Mouse (Mus musculus): Measurements from ENCODE around the gene Dnph1. TPM values are rescaled to one million over a fixed set of nuclear protein-coding genes. Genes with fewer than 3 reads are reported as not detected.

Dnph1 gene
- polyA plus RNA-seq, 1 experiment from 2014 or later = 37.2 TPM

DNA sequence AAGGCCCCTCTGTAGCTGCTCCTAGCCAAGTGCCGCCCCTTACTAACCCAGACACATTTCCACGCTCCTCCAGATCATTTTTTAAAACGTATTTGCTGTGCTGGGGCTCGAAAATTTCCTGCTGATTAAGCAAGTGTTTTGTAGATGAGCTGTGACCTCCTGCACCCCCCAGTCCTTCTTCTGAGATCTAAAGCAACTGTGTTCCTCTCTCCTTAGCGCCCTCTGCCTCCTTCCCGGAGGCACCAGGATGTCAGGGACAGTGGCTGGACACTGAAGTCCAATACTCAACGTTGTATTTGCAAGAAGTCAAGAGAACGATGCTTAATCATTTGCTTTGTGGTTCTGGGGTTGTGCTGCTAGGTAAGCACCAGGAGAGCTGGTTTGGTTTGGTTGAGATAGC, 35.2 kb upstream of the Dnph1 start:
- no peak for ATAC-seq (ENCODE audit: low read depth)
- no peaks in the 10 kb centered on the region for H3K9me3 ChIP-seq (ENCODE audit: control insufficient read depth, low read length)
- H3K4me3 ChIP-seq (ENCODE audit: low read length) = peak overlapping the region; percentile 44
- no peak overlapping the region for H3K27ac ChIP-seq (ENCODE audit: low read length)
- no peaks in the 10 kb centered on the region for H3K36me3 ChIP-seq (ENCODE audit: control insufficient read depth, insufficient read depth, low read length)
- peak overlapping the region; percentile 65 for H3K4me2 ChIP-seq (ENCODE audit: low read depth, low read length)
- 6% methylated on average over 8 of the region's 8 CpGs for WGBS
- H3K4me1 ChIP-seq (replicated peaks; ENCODE audit: control insufficient read depth, insufficient read depth, low read length) = peaks cover 7% of the 10 kb centered on the region; the same call in 1 of the 2 replicates
- peaks cover 43% of the 10 kb centered on the region for H3K27me3 ChIP-seq (ENCODE audit: control insufficient read depth, insufficient read depth, low read depth, low read length)
- no peak overlapping the region for H3K9ac ChIP-seq (ENCODE audit: low read length)

DNA sequence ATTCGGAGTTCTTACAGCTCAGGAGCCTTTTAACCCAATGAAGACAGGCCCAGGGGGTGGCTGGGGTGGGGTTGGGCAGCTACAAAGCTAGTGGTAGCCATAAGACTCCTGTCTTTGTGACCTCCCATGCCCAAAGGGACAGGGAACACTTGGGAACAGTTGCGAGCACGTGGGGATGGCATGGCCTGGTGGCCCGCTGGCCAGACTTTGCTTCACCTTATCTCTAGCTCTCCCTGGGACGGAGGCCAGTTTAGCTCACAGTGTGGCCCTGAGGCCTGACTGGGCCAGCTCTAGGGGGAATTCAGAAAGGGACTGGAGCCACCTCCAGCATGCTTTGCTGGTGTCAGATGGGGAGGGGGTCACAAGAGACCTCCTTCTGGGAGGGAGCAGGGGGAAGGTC, 34.3 kb upstream of the Dnph1 start:
- Histone ChIP-seq H3K36me3 (ENCODE audit: control insufficient read depth, insufficient read depth, low read length) (no peaks in the 10 kb centered on the region), H3K4me2 (ENCODE audit: low read depth, low read length) (no peak overlapping the region), H3K27ac (ENCODE audit: low read length) (no peak overlapping the region), H3K9ac (ENCODE audit: low read length) (no peak overlapping the region), H3K4me1 (replicated peaks; ENCODE audit: control insufficient read depth, insufficient read depth, low read length) (peaks cover 7% of the 10 kb centered on the region; the same call in 1 of the 2 replicates), H3K4me3 (ENCODE audit: low read length) (no peak overlapping the region), H3K9me3 (ENCODE audit: control insufficient read depth, low read length) (no peaks in the 10 kb centered on the region), H3K27me3 (ENCODE audit: control insufficient read depth, insufficient read depth, low read depth, low read length) (peaks cover 38% of the 10 kb centered on the region)
- 77% methylated on average over 5 of the region's 5 CpGs for WGBS
- no peak for ATAC-seq (ENCODE audit: low read depth)

DNA sequence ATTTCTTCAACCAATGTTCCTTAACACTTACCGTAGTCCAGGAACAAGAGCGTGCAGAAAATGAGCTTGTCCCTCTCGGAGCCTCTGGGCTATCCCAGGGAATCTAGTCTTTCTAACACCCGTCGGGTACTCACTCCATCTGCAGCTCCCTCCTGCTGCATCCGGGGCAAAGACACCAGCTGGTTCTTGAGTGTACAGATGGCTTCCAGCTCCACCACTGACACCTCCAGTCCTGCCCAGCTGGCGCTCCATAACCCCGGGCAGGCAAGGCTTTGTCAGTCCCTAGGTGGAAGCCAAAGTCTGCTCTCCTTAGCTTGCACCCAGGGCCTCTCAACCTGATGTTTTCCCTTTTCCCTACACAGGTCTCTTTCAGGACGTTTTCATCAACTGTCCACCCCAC, 28.7 kb upstream of the Dnph1 start:
- H3K9ac ChIP-seq (ENCODE audit: low read length) = peak overlapping the region; percentile 11; the same call in 1 of the 2 replicates
- H3K4me1 ChIP-seq (replicated peaks; ENCODE audit: control insufficient read depth, insufficient read depth, low read length) = no peaks in the 10 kb centered on the region
- H3K36me3 ChIP-seq (ENCODE audit: control insufficient read depth, insufficient read depth, low read length) = no peaks in the 10 kb centered on the region
- no peak overlapping the region for H3K4me3 ChIP-seq (ENCODE audit: low read length)
- 50% methylated on average over 9 of the region's 9 CpGs for WGBS
- ATAC-seq (ENCODE audit: low read depth) = no peak
- no peak overlapping the region for H3K4me2 ChIP-seq (ENCODE audit: low read depth, low read length)
- no peaks in the 10 kb centered on the region for H3K9me3 ChIP-seq (ENCODE audit: control insufficient read depth, low read length)
- H3K27me3 ChIP-seq (ENCODE audit: control insufficient read depth, insufficient read depth, low read depth, low read length) = peaks cover 2% of the 10 kb centered on the region; the same call in 1 of the 2 replicates
- no peak overlapping the region for H3K27ac ChIP-seq (ENCODE audit: low read length)

DNA sequence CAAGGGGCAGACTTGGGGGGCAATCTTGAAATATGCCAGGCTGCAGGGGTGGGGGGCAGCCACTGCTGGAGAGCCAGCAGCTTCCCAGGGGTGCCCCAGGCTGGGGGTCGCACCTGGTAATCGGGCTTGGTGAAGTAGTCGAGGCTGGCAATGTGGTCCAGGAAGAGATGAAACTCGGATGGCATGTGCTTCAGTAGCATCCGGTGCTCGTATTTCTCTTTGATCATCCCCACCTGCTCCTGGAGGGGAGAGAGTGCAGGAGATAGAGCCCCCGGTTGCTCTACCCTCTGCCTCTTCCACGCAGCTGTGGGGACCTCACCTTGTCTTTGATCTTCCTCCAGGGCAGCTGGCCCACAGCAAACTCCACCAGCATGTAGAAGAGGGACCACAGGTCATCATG, 19.9 kb upstream of the Dnph1 start:
- no peak overlapping the region for H3K4me3 ChIP-seq (ENCODE audit: low read length)

DNA sequence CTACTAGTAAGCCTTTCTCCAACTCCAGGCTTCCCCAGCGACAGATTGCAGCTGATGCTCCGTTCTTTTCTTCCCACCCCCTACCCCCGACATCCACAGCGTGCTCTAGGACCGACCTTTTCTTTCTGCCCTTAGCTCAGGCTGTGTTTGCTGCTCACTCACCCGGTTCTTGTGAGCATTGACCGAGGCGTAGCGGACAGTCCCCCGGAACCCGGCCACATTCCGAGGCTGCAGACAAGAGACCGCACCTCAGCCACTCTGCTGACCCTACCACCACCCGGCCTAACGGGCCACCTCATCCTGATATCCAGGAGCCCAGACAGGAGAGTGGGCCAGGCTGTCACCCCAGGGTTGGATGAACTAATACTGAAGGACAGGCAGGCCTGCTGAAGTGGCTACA, 19.2 kb upstream of the Dnph1 start:
- H3K27me3 ChIP-seq (ENCODE audit: control insufficient read depth, insufficient read depth, low read depth, low read length) = peaks cover 10% of the 10 kb centered on the region
- WGBS = 75% methylated on average over 15 of the region's 15 CpGs
- no peaks in the 10 kb centered on the region for H3K4me1 ChIP-seq (replicated peaks; ENCODE audit: control insufficient read depth, insufficient read depth, low read length)
- ATAC-seq (ENCODE audit: low read depth) = no peak
- H3K4me2 ChIP-seq (ENCODE audit: low read depth, low read length) = no peak overlapping the region
- no peaks in the 10 kb centered on the region for H3K9me3 ChIP-seq (ENCODE audit: control insufficient read depth, low read length)
- H3K36me3 ChIP-seq (ENCODE audit: control insufficient read depth, insufficient read depth, low read length) = no peaks in the 10 kb centered on the region
- no peak overlapping the region for H3K27ac ChIP-seq (ENCODE audit: low read length)
- no peak overlapping the region for H3K4me3 ChIP-seq (ENCODE audit: low read length)
- H3K9ac ChIP-seq (ENCODE audit: low read length) = no peak overlapping the region

More for the DNA sequence above, 19.9 kb upstream of the Dnph1 start:
- Histone ChIP-seq H3K36me3 (ENCODE audit: control insufficient read depth, insufficient read depth, low read length) (no peaks in the 10 kb centered on the region), H3K9me3 (ENCODE audit: control insufficient read depth, low read length) (no peaks in the 10 kb centered on the region), H3K4me1 (replicated peaks; ENCODE audit: control insufficient read depth, insufficient read depth, low read length) (no peaks in the 10 kb centered on the region), H3K27me3 (ENCODE audit: control insufficient read depth, insufficient read depth, low read depth, low read length) (peaks cover 10% of the 10 kb centered on the region), H3K9ac (ENCODE audit: low read length) (no peak overlapping the region), H3K27ac (ENCODE audit: low read length) (no peak overlapping the region), H3K4me2 (ENCODE audit: low read depth, low read length) (no peak overlapping the region)
- 56% methylated on average over 8 of the region's 8 CpGs for WGBS
- no peak for ATAC-seq (ENCODE audit: low read depth)

DNA sequence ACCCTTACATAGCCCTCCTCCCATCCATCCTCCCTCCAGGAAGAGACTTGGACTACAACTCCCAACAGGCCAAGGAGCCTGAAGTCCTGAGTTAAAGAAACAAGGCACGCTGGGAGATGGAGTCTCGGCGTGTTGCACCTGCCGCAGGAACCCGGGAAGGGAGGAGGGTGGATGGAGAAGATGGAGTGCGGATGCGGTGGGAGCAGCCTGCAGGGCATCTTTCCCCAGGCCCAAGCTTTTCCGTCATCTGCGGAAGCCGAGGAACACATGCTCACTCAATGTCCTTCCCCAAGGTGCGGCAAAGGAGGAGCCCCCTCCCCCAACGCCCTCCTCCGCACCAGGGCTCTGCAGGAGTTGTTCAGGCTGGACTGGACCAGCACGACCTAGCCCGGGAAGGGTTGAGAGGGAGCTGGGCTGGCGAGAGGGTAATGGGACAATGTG, 12.9 kb upstream of the Dnph1 start:
- H3K27me3 ChIP-seq (ENCODE audit: control insufficient read depth, insufficient read depth, low read depth, low read length) = peaks cover 64% of the 10 kb centered on the region
- under 1% methylated on average over 16 of the region's 16 CpGs for WGBS
- H3K9me3 ChIP-seq (ENCODE audit: control insufficient read depth, low read length) = no peaks in the 10 kb centered on the region
- H3K27ac ChIP-seq (ENCODE audit: low read length) = no peak overlapping the region
- H3K4me1 ChIP-seq (replicated peaks; ENCODE audit: control insufficient read depth, insufficient read depth, low read length) = peaks cover 12% of the 10 kb centered on the region
- peak; percentile 49 for ATAC-seq (ENCODE audit: low read depth)
- no peaks in the 10 kb centered on the region for H3K36me3 ChIP-seq (ENCODE audit: control insufficient read depth, insufficient read depth, low read length)
- H3K4me3 ChIP-seq (ENCODE audit: low read length) = peak overlapping the region; percentile 39
- H3K4me2 ChIP-seq (ENCODE audit: low read depth, low read length) = peak overlapping the region; percentile 56
- peak overlapping the region; percentile 31; the same call in 1 of the 2 replicates for H3K9ac ChIP-seq (ENCODE audit: low read length)

DNA sequence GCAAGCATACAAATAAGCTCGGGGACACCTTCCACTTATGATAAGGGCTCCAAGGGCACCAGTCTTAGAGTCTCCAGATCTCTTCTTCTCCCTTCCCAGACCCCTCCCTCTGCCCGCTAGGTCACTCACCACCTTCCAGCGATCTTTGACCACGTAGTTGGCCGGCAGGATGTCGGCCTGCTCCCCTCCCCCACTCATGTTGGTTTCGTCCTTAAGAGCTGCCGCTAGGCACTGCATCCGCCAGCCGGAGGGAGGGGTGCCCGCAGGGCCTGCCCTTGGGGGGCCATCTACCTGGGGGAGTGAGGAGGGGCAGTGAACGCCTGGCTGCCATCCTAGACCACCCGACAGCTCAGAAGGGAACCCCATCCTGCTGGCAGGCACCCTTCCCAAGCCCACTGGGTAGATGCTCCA, 12.5 kb upstream of the Dnph1 start:
- ATAC-seq (ENCODE audit: low read depth) = 0 out of 2 replicates have a peak, but pooled peaks have one; percentile 9
- Histone ChIP-seq H3K27me3 (ENCODE audit: control insufficient read depth, insufficient read depth, low read depth, low read length) (peaks cover 69% of the 10 kb centered on the region), H3K9ac (ENCODE audit: low read length) (peak overlapping the region; percentile 31; the same call in 1 of the 2 replicates)

DNA sequence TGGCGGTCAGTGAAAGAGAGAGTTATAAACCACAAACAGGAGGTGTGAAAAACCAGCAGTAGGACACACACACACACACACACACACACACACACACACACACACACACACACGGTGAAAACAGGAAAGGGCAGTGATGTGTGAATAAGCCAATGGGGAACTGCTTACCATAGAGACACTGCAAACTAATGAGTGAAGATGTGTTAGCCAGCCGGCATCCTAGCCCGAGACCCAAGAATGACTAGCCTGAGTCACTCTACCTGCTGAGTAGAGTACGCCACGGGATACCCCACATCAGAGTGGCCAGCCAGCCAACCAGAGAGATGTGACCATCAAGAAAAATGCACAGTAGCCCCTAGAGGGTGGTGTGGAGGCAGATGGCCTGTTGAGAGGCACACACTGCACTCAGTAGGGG, 12.0 kb upstream of the Dnph1 start:
- Histone ChIP-seq H3K9ac (ENCODE audit: low read length) (no peak overlapping the region), H3K27me3 (ENCODE audit: control insufficient read depth, insufficient read depth, low read depth, low read length) (peaks cover 69% of the 10 kb centered on the region), H3K4me2 (ENCODE audit: low read depth, low read length) (no peak overlapping the region), H3K4me3 (ENCODE audit: low read length) (no peak overlapping the region), H3K27ac (ENCODE audit: low read length) (no peak overlapping the region), H3K9me3 (ENCODE audit: control insufficient read depth, low read length) (no peaks in the 10 kb centered on the region), H3K36me3 (ENCODE audit: control insufficient read depth, insufficient read depth, low read length) (no peaks in the 10 kb centered on the region), H3K4me1 (replicated peaks; ENCODE audit: control insufficient read depth, insufficient read depth, low read length) (peaks cover 12% of the 10 kb centered on the region)
- ATAC-seq (ENCODE audit: low read depth) = no peak
- 18% methylated on average over 6 of the region's 6 CpGs for WGBS

More for the DNA sequence above, 12.5 kb upstream of the Dnph1 start:
- no peaks in the 10 kb centered on the region for H3K36me3 ChIP-seq (ENCODE audit: control insufficient read depth, insufficient read depth, low read length)
- H3K4me2 ChIP-seq (ENCODE audit: low read depth, low read length) = peak overlapping the region; percentile 56
- WGBS = 3% methylated on average over 13 of the region's 13 CpGs
- H3K27ac ChIP-seq (ENCODE audit: low read length) = no peak overlapping the region
- H3K4me1 ChIP-seq (replicated peaks; ENCODE audit: control insufficient read depth, insufficient read depth, low read length) = peaks cover 12% of the 10 kb centered on the region
- H3K9me3 ChIP-seq (ENCODE audit: control insufficient read depth, low read length) = no peaks in the 10 kb centered on the region
- peak overlapping the region; percentile 39 for H3K4me3 ChIP-seq (ENCODE audit: low read length)

DNA sequence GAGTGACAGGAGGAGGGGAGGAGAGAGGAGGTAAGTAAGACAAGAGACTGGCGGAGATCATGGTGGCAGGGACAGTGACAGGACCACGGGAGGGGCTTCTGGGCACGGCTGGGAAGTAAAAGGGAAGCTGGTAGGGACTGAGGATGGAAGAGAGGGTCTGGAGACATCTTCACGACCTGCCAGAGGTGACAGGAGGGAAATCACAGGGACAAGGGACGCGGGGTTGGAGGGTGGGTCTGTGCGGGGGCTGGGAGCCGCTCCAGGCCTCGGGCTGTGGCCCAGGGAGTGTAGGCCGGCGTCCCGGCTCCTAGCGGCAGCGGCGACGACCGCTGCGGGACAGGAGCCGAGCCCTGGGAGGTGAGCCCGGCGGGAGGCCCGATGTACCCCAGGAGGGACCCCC, 9.5 kb upstream of the Dnph1 start:
- Histone ChIP-seq H3K4me1 (replicated peaks; ENCODE audit: control insufficient read depth, insufficient read depth, low read length) (peaks cover 12% of the 10 kb centered on the region), H3K4me2 (ENCODE audit: low read depth, low read length) (peak overlapping the region; percentile 68), H3K4me3 (ENCODE audit: low read length) (peak overlapping the region; percentile 41), H3K9me3 (ENCODE audit: control insufficient read depth, low read length) (no peaks in the 10 kb centered on the region), H3K27me3 (ENCODE audit: control insufficient read depth, insufficient read depth, low read depth, low read length) (peaks cover 67% of the 10 kb centered on the region), H3K9ac (ENCODE audit: low read length) (no peak overlapping the region), H3K36me3 (ENCODE audit: control insufficient read depth, insufficient read depth, low read length) (no peaks in the 10 kb centered on the region), H3K27ac (ENCODE audit: low read length) (no peak overlapping the region)
- ATAC-seq (ENCODE audit: low read depth) = 0 out of 2 replicates have a peak, but pooled peaks have one; percentile 2
- WGBS = 2% methylated on average over 14 of the region's 22 CpGs
